Mouse (Mus musculus): ENCODE data around the gene Rere. TPM values are rescaled to one million over a fixed set of nuclear protein-coding genes. Genes with fewer than 3 reads are reported as not detected.
"Not testable (repeated sequence)": the region's sequence is repeated elsewhere in the genome, so short reads cannot be mapped to it uniquely, and the experiment has no call there.

The Rere gene
- polyA plus RNA-seq, 1 experiment from 2014 or later = 31.9 TPM

DNA sequence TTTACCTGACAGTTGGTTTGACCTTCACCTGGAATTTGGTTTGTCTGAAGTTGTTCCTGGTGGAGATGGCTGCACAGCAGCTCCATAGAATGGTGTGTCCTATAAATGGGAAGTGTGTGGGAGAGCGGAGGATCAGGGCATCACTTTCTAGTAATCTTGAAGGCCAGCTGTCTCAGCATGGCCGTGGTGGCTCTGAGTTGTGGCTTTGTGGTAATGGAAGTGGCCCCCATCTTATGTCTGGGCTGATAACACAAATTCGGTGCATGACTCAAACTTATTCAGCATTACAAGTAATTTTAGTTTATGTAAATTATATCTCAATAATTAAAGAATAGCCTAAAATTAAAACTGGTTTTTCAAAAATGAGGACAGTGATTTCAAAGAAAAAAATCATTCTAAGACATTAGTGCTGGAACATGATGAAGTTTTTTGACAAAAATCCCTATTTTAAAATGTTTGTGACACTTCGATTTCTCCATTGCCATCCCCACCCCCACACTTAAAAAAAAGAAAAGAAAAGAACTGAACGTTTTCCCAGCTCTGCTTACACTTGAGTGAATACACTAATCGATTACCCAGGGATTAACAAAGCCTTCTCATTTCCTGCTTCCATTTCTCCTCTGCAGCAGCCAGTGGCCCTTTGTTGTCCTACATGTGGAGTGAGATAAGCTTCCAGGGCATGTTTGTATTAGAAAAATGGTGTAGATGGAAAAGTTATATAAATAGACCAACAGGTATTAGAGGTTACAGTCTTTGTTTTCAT lies 180.2 kb downstream of the Rere start:
- H3K27ac ChIP-seq = peak overlapping the region; percentile 45
- no peak overlapping the region for H3K4me3 ChIP-seq
- H3K27me3 ChIP-seq = no peaks in the 10 kb centered on the region
- H3K4me1 ChIP-seq = peaks cover 36% of the 10 kb centered on the region
- no peaks in the 10 kb centered on the region for H3K36me3 ChIP-seq
- H3K4me2 ChIP-seq = no peak overlapping the region
- no peak overlapping the region for H3K9ac ChIP-seq
- WGBS = 30% methylated on average over 6 of the region's 6 CpGs
- no peaks in the 10 kb centered on the region for H3K9me3 ChIP-seq
- ATAC-seq (ENCODE audit: borderline replicate concordance, extremely low read depth, low FRiP score, low TSS enrichment) = no peak

- H3K4me2 ChIP-seq = no peak overlapping the region
- H3K9ac ChIP-seq = no peak overlapping the region
Observed at GRCm38 (mm10) chr4:150462367-150462766, 180.9 kb downstream of the Rere start.

GRCm38 (mm10) chr4:150465759-150466158 lies 184.3 kb downstream of the Rere start:
- Histone ChIP-seq H3K27ac (no peak overlapping the region), H3K4me3 (no peak overlapping the region), H3K9me3 (no peaks in the 10 kb centered on the region), H3K27me3 (no peaks in the 10 kb centered on the region), H3K36me3 (peaks cover 5% of the 10 kb centered on the region; the same call in 1 of the 2 replicates), H3K9ac (no peak overlapping the region), H3K4me2 (no peak overlapping the region), H3K4me1 (peaks cover 16% of the 10 kb centered on the region)
- ATAC-seq (ENCODE audit: borderline replicate concordance, extremely low read depth, low FRiP score, low TSS enrichment) = no peak
- WGBS = 47% methylated on average over 4 of the region's 4 CpGs

More at GRCm38 (mm10) chr4:150462367-150462766, 180.9 kb downstream of the Rere start:
- Histone ChIP-seq H3K9me3 (no peaks in the 10 kb centered on the region), H3K27ac (peak overlapping the region; percentile 59), H3K4me1 (peaks cover 31% of the 10 kb centered on the region), H3K4me3 (no peak overlapping the region), H3K27me3 (no peaks in the 10 kb centered on the region), H3K36me3 (no peaks in the 10 kb centered on the region)
- no peak for ATAC-seq (ENCODE audit: borderline replicate concordance, extremely low read depth, low FRiP score, low TSS enrichment)
- WGBS = 44% methylated on average over 4 of the region's 4 CpGs

GRCm38 (mm10) chr4:150469274-150469673 lies 187.8 kb downstream of the Rere start:
- H3K4me2 ChIP-seq = no peak overlapping the region
- no peaks in the 10 kb centered on the region for H3K27me3 ChIP-seq
- no peak for ATAC-seq (ENCODE audit: borderline replicate concordance, extremely low read depth, low FRiP score, low TSS enrichment)
- H3K4me3 ChIP-seq = no peak overlapping the region
- H3K27ac ChIP-seq = no peak overlapping the region
- peaks cover 10% of the 10 kb centered on the region; the same call in 1 of the 2 replicates for H3K36me3 ChIP-seq
- H3K9me3 ChIP-seq = no peaks in the 10 kb centered on the region
- 65% methylated on average over 10 of the region's 10 CpGs for WGBS
- no peak overlapping the region for H3K9ac ChIP-seq
- H3K4me1 ChIP-seq = 0 out of 2 replicates have a peak, but pooled peaks cover 5% of the 10 kb centered on the region

GRCm38 (mm10) chr4:150470674-150471328 lies 189.4 kb downstream of the Rere start:
- Histone ChIP-seq H3K36me3 (peaks cover 10% of the 10 kb centered on the region; the same call in 1 of the 2 replicates), H3K9ac (no peak overlapping the region), H3K4me3 (no peak overlapping the region), H3K27ac (no peak overlapping the region), H3K27me3 (no peaks in the 10 kb centered on the region), H3K4me1 (0 out of 2 replicates have a peak, but pooled peaks cover 5% of the 10 kb centered on the region), H3K4me2 (no peak overlapping the region), H3K9me3 (no peaks in the 10 kb centered on the region)
- ATAC-seq (ENCODE audit: borderline replicate concordance, extremely low read depth, low FRiP score, low TSS enrichment) = no peak
- 91% methylated on average over 4 of the region's 4 CpGs for WGBS

GRCm38 (mm10) chr4:150472751-150473436 lies 191.4 kb downstream of the Rere start:
- Histone ChIP-seq H3K4me1 (0 out of 2 replicates have a peak, but pooled peaks cover 5% of the 10 kb centered on the region), H3K9ac (no peak overlapping the region), H3K36me3 (peaks cover 18% of the 10 kb centered on the region), H3K27me3 (no peaks in the 10 kb centered on the region), H3K4me3 (no peak overlapping the region), H3K27ac (peak overlapping the region; percentile 30; the same call in 1 of the 2 replicates), H3K4me2 (no peak overlapping the region), H3K9me3 (no peaks in the 10 kb centered on the region)
- no peak for ATAC-seq (ENCODE audit: borderline replicate concordance, extremely low read depth, low FRiP score, low TSS enrichment)
- WGBS = 51% methylated on average over 10 of the region's 10 CpGs

DNA sequence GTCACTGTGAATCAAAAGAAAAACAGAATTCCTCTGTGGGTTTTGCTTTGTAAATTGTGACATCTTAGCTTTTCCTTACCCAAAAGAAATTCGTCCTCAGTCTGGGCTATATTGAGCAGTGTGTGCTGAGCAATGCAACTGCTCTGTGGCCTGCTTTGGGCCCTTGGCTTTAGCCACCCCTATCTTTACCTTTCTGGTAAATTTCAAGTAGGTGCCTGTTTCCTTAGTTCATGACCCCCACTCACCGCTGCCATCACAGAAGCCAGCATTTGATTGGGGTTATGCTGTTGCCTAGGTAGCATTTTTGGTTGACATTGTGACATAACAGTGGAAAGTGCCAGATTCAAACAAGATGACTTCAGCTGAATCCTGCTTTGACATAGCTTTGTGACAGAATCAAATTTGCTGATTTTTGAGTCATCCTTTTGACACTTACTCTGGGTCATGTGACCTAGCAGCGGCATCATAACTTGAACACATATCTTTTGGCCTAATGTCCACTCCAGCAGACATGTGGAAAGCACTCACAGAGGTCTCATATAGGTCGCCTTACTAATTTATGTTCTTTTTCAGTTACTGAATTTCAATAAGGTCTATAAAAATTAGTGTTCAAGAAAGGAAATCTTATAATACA lies 192.1 kb downstream of the Rere start:
- H3K9ac ChIP-seq = no peak overlapping the region
- ATAC-seq (ENCODE audit: borderline replicate concordance, extremely low read depth, low FRiP score, low TSS enrichment) = no peak
- H3K4me3 ChIP-seq = no peak overlapping the region
- 0 out of 2 replicates have a peak, but pooled peaks cover 5% of the 10 kb centered on the region for H3K4me1 ChIP-seq
- H3K36me3 ChIP-seq = peaks cover 22% of the 10 kb centered on the region
- no peaks in the 10 kb centered on the region for H3K27me3 ChIP-seq
- no peaks in the 10 kb centered on the region for H3K9me3 ChIP-seq
- H3K4me2 ChIP-seq = no peak overlapping the region
- WGBS = 82% methylated on average over 4 of the region's 4 CpGs
- H3K27ac ChIP-seq = no peak overlapping the region

DNA sequence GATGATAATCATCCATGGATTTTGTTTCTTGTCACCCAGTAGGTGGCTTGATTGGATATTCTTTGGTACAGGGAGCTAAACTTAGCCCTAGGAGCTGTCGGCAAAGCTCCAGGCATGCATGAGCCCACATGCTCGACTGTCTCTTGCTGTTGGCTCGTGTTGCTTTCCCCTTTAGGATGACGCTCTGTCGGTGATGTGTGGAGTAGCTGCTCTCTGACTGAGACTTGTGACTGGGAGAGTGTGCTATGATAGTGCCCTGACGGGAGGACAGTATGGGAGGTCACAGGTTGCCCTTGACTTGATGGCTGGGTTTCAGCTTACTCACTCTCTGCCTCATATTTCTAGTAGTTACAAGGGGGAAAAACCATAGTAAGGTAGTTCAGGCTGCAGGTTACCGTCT lies 192.6 kb downstream of the Rere start:
- Histone ChIP-seq H3K27ac (no peak overlapping the region), H3K4me1 (0 out of 2 replicates have a peak, but pooled peaks cover 5% of the 10 kb centered on the region), H3K9ac (no peak overlapping the region), H3K27me3 (no peaks in the 10 kb centered on the region), H3K4me3 (no peak overlapping the region), H3K36me3 (peaks cover 22% of the 10 kb centered on the region), H3K4me2 (no peak overlapping the region), H3K9me3 (no peaks in the 10 kb centered on the region)
- WGBS = 70% methylated on average over 7 of the region's 7 CpGs
- no peak for ATAC-seq (ENCODE audit: borderline replicate concordance, extremely low read depth, low FRiP score, low TSS enrichment)

GRCm38 (mm10) chr4:150476258-150476657 lies 194.8 kb downstream of the Rere start:
- Histone ChIP-seq H3K4me1 (0 out of 2 replicates have a peak, but pooled peaks cover 5% of the 10 kb centered on the region), H3K27me3 (no peaks in the 10 kb centered on the region), H3K9ac (no peak overlapping the region), H3K4me2 (no peak overlapping the region), H3K36me3 (peaks cover 15% of the 10 kb centered on the region), H3K4me3 (no peak overlapping the region), H3K9me3 (no peaks in the 10 kb centered on the region), H3K27ac (no peak overlapping the region)
- ATAC-seq (ENCODE audit: borderline replicate concordance, extremely low read depth, low FRiP score, low TSS enrichment) = no peak
- WGBS = 39% methylated on average over 5 of the region's 5 CpGs

DNA sequence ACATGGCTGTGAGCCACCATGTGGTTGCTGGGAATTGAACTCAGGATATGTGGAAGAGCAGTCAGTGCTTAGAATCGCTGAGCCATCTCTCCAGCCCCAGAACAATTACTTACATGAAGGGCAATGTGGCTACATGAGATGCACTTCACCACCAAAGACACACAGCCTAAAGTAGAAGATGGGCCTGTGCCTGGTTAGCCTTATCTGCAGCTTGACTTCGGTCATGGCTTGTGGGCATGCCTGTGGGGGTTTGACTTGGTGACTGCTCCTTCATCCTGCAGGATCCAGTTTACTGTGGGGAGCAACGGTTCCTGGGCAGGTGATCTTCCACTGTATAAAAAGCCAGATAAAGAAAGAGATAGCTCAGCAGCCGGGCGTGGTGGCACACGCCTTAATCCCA lies 196.6 kb downstream of the Rere start:
- no peak for ATAC-seq (ENCODE audit: borderline replicate concordance, extremely low read depth, low FRiP score, low TSS enrichment)
- H3K4me2 ChIP-seq = no peak overlapping the region
- H3K9me3 ChIP-seq = no peaks in the 10 kb centered on the region
- H3K4me3 ChIP-seq = no peak overlapping the region
- no peak overlapping the region for H3K27ac ChIP-seq
- WGBS = 92% methylated on average over 6 of the region's 6 CpGs
- H3K4me1 ChIP-seq = no peaks in the 10 kb centered on the region
- no peak overlapping the region for H3K9ac ChIP-seq
- H3K27me3 ChIP-seq = no peaks in the 10 kb centered on the region
- H3K36me3 ChIP-seq = peaks cover 19% of the 10 kb centered on the region

GRCm38 (mm10) chr4:150483081-150483480 lies 201.6 kb downstream of the Rere start:
- not testable (repeated sequence) for H3K27ac ChIP-seq; H3K27me3 ChIP-seq; H3K4me3 ChIP-seq; ATAC-seq (ENCODE audit: borderline replicate concordance, extremely low read depth, low FRiP score, low TSS enrichment); H3K9ac ChIP-seq; H3K9me3 ChIP-seq; H3K36me3 ChIP-seq; H3K4me2 ChIP-seq
- 83% methylated on average over 5 of the region's 5 CpGs for WGBS
- peaks cover 19% of the 10 kb centered on the region for H3K4me1 ChIP-seq
